Mouse (Mus musculus) stomach, postnatal 0 days (tissue): ENCODE data around the gene Dhrs7c.

Source experiments
- CTCF ChIP-seq: IDR thresholded peaks from 2 replicates; pipeline ENCODE4 v1.5.1; 2016; ENCODE audit warnings: antibody characterized with exemption, low read depth, mild to moderate bottlenecking, moderate library complexity
- EP300 ChIP-seq: optimal IDR thresholded peaks from 2 replicates; pipeline ENCODE3; 2016; ENCODE audit warnings: antibody characterized with exemption

GRCm38 (mm10) chr11:67774379-67774778, 23.6 kb upstream of the Dhrs7c start, which contains the start of gene Gsg1l2:
- TF ChIP-seq CTCF (no peak), EP300 (no peak)
